Mouse (Mus musculus): ENCODE measurements around the gene Pax8.
A peak's percentile ranks its signal among the peaks of the same experiment; 100 is the strongest.

The Pax8 gene

DNA sequence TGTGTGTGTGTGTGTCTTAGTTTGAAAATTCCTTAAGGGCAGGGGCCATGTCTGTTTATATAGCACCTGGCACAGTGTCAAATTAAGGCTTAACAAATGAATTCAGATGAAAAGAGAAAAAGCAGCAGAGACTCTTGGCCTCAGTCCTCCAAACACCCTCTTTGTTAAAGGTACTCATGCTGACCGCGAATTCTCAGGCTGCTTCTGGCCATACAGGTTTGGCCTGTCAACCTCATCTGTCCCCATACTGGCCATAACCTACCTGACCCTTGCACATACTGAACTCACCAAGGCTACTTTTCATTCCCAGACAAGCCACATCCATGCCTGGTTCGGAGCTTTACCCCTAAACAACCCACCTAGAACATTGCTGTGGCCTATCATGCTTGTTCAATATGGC, 62.2 kb downstream of the Pax8 start:
- no peak for DNase-seq (ENCODE audit: low read depth)

GRCm38 (mm10) chr2:24409166-24409565, 66.2 kb downstream of the Pax8 start:
- DNase-seq (ENCODE audit: low read depth) = peak; percentile 44

DNA sequence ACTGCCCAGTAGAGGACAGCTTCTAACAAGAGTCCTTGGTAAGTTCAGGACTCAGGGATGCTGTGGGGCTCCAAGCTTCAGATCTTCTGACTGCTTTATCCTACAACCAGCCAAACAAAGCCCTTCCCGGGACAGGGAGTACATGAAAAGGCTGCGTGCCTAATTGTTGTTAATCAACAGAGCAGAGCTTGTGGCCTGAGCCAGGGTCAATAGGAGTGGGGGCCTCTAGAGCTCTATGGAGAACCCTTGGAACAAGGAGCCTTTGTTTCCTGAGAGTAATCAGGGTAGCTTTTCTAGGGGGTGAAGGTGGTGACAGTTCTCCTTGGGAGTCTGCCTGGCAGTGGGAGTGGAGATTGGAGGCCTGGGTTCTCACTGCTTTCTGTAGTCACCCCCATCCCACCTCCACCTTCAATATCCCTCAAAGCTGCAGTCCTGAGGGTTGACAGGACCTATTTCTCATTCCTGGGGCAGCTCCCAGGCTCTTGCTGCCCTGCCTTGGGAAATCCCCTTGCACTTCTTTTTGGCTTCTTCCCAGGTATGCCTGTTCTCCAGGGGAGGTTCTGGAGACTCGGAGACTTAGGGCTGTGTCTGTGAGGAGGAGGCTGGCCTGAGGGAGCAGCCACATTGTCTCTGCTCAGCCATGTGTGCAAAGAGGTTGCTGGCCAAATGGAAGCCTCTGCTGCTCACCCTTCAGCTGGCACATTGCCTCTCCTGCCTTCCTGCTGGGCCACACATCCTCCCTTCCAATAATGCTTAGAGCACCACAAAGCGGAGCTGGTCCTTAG, 67.5 kb downstream of the Pax8 start:
- peak; percentile 40 for DNase-seq (ENCODE audit: low read depth)

- peak; percentile 32 for DNase-seq (ENCODE audit: low read depth)
Observed at GRCm38 (mm10) chr2:24405345-24406012, 69.9 kb downstream of the Pax8 start.

- DNase-seq (ENCODE audit: low read depth) = no peak
Observed at GRCm38 (mm10) chr2:24400711-24401110, 74.7 kb downstream of the Pax8 start.

GRCm38 (mm10) chr2:24397115-24397514, 78.3 kb downstream of the Pax8 start:
- no peak for DNase-seq (ENCODE audit: low read depth)

- DNase-seq (ENCODE audit: low read depth) = no peak
Observed at GRCm38 (mm10) chr2:24393251-24393650, 82.1 kb downstream of the Pax8 start.

DNA sequence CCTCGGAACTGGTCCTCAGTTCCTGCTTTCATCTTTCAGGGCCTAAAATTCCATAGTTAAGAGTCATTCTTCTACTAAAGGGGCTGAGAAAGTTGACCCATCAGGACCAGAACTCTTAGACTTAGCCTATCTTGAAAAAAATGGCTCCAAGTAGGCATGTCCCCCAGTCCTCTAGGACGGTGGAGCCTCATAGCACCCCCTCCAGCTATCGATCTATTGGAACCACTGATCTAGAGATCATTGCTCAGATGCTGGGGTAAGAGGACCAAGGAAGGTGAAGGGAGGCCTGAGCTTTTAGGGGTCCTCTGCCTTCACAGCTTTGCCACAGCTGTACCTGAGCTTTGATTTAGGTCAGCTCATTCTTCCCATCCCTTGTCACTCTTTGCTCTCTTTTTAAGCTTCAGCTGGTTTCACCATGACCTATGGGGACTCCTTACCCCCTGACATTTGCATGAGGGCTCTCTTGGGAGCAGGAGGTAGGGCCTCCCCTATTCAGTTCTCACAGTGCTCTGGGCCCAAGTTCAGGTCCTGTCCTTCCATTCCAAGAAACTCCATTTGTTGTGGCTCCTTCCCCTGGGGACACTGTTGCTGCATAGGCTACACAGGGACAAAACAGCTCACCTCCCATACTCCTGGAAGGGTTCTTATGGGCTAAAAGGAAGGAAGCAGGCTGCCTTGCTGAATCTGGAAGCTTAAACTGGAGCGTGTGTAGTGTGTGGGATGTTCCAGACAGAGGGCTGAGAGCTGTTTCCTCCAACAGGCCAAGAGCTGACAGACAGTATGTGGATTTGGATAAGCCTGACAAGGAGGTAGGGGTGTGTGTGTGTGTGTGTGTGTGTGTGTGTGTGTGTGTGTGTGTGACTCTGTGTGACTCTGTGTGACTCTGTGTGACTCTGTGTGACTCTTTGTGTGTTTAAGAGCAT, 87.8 kb downstream of the Pax8 start:
- DNase-seq (ENCODE audit: low read depth) = no peak

DNA sequence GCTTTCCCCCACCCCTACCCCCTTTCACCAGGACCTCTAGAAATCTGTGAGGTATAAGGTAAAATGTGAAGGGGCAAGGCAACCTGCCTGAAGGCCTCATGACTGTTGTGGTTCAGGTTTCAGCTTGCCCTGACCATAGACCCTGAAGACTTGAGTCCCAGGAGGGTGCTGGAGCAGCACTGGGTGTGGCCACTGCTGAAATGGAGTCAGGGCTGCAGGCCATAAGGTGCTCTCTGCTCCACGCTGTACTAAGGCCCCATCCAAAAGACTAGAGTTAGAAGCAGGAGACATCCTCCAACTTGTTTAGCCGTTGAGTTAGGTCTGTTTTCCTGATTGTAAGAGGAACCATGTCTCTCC, 88.5 kb downstream of the Pax8 start:
- DNase-seq (ENCODE audit: low read depth) = no peak

DNA sequence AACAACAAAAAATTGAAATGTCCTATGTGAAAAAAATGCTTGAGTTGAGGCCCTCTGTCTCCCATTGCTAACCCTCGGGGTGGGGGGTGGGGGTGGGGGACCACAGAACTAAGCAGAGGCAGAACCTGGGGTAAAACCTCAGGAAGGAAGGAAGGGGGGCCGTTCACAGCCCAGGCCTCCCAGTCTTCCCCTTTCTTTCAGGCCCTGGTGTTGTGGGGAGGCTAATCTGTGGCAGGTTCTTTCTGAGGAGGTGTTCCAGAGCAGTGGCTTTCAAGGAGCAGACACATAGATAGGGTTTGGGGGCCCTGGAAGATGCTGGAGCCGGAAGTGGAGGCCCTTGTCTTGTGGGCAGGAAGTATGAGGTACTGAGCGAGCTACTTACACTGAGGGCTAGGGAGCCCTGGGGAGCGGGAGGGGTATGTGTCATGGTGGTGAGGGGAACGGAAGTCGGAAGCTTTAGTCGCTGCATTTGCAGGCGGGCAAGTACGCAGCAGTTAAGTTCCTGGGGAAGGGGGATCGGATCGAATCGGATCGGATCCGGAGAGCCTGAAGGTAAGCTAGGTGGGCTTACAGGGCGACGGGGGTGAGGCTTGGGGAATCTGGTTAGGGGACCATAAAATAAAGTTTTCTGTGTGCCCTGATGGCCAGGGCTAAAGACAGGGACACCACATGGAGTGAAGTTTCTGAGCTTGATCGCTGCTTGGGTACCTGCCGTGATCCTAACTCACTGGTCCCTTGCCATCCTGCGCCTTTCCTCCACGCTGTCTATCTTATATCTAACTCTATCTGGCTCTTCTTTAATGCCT, 89.0 kb downstream of the Pax8 start:
- DNase-seq (ENCODE audit: low read depth) = no peak

- no peak for DNase-seq (ENCODE audit: low read depth)
Observed at GRCm38 (mm10) chr2:24385111-24385961, 90.1 kb downstream of the Pax8 start.

- DNase-seq (ENCODE audit: low read depth) = no peak
Observed at GRCm38 (mm10) chr2:24384393-24384792, 91.0 kb downstream of the Pax8 start.

GRCm38 (mm10) chr2:24383636-24384035, 91.8 kb downstream of the Pax8 start:
- no peak for DNase-seq (ENCODE audit: low read depth)

DNA sequence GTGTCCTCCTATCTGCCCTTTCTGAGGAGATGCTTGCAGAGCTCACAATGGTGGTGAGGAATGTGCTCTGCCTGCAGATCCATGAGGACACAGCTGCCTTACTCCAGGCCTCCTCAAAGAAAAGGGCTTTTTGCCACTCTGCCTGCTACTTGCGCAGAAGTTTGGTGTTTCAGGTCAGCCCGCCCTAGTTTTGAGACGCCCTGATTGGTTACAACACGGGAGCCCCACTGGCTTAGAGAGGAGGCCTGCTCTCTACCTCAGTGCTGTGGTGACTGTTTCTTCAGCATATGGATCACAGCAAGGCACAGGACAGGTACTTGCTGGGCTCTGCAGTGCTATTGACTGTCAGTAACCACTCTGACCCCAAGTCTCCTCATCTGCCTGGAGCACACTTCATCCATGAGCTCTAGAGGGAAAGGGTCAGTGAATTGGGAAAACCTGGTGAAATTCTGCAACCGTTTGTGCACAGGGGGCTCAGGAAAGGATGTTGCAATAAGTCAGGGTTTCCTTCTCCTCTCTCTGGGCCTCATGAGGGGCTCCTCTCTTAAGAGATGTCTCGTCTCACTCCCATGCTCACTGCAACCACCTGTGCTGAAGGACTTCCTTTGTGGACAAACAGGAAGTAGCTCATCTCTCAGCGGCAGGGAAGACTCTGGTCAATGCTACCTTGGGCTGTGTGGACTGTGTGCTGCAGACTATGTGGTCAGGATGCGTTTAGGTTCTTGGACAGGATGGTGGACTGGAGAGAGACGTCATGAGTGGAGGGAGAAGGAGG, 92.8 kb downstream of the Pax8 start:
- DNase-seq (ENCODE audit: low read depth) = no peak

GRCm38 (mm10) chr2:24378747-24379450, 96.5 kb downstream of the Pax8 start:
- no peak for DNase-seq (ENCODE audit: low read depth)
